Mouse (Mus musculus): ENCODE measurements at regions not wholly inside any gene's neighbourhood (a gene's known extent, or its start where the extent isn't known, plus 50 kb on each side); places are given as distances from the start of the nearest gene placed in this dataset.
A peak's percentile ranks its signal among the peaks of the same experiment; 100 is the strongest.

- 26% methylated on average over 9 of the region's 9 CpGs for WGBS
- no peak overlapping the region for H3K27ac ChIP-seq (ENCODE audit: insufficient read depth, low read length)
- no peaks in the 10 kb centered on the region for H3K27me3 ChIP-seq (ENCODE audit: control insufficient read depth, insufficient read depth, low read length)
- DNase-seq, result no peak
- no peak for TF ChIP-seq POLR2A (IDR thresholded peaks at IDR 0.05; ENCODE audit: borderline replicate concordance, insufficient read depth, low read length)
- no peak for TF ChIP-seq CTCF (IDR thresholded peaks at IDR 0.05; ENCODE audit: borderline replicate concordance, insufficient read depth, low read depth, low read length)
- no peak overlapping the region for H3K4me3 ChIP-seq (replicated peaks; ENCODE audit: insufficient read depth, low read depth, low read length)
- H3K4me1 ChIP-seq (ENCODE audit: control insufficient read depth, insufficient read depth, low read length), result no peaks in the 10 kb centered on the region
Observed at GRCm38 (mm10) chr3:35551791-35552190, 202.1 kb upstream of the Atp11b start.

GRCm38 (mm10) chr3:35560425-35560824 is 193.5 kb upstream of the Atp11b start:
- WGBS, result 86% methylated on average over 10 of the region's 10 CpGs
- Histone ChIP-seq H3K27ac (ENCODE audit: insufficient read depth, low read length) (no peak overlapping the region), H3K27me3 (ENCODE audit: control insufficient read depth, insufficient read depth, low read length) (no peaks in the 10 kb centered on the region), H3K4me1 (ENCODE audit: control insufficient read depth, insufficient read depth, low read length) (no peaks in the 10 kb centered on the region), H3K4me3 (replicated peaks; ENCODE audit: insufficient read depth, low read depth, low read length) (no peak overlapping the region)
- no peak for DNase-seq
- no peak for TF ChIP-seq POLR2A (IDR thresholded peaks at IDR 0.05; ENCODE audit: borderline replicate concordance, insufficient read depth, low read length)

GRCm38 (mm10) chr3:35574402-35574801 is 179.5 kb upstream of the Atp11b start:
- Histone ChIP-seq H3K4me3 (replicated peaks; ENCODE audit: insufficient read depth, low read depth, low read length) (no peak overlapping the region), H3K27ac (ENCODE audit: insufficient read depth, low read length) (no peak overlapping the region), H3K4me1 (ENCODE audit: control insufficient read depth, insufficient read depth, low read length) (no peaks in the 10 kb centered on the region), H3K27me3 (ENCODE audit: control insufficient read depth, insufficient read depth, low read length) (no peaks in the 10 kb centered on the region)
- 15% methylated on average over 10 of the region's 10 CpGs for WGBS
- DNase-seq, result peak; percentile 6 to 25
- TF ChIP-seq CTCF (IDR thresholded peaks at IDR 0.05; ENCODE audit: borderline replicate concordance, insufficient read depth, low read depth, low read length) (peak; percentile 38; the same call in 1 of the 2 replicates), POLR2A (IDR thresholded peaks at IDR 0.05; ENCODE audit: borderline replicate concordance, insufficient read depth, low read length) (no peak)
